Mouse (Mus musculus): ENCODE measurements around the gene Ninj2.

GRCm38 (mm10) chr6:120241453-120241852, 148.3 kb downstream of the Ninj2 start:
- no peak for TF ChIP-seq ZNF384 (IDR thresholded peaks at IDR 0.05; ENCODE audit: low read depth, low read length)
- TF ChIP-seq HCFC1 (IDR thresholded peaks at IDR 0.05; ENCODE audit: borderline replicate concordance, insufficient read depth, low read length) = no peak
- no peak for TF ChIP-seq ZC3H11A (IDR thresholded peaks at IDR 0.05; ENCODE audit: borderline replicate concordance, low read depth, low read length)

All from ES-E14 (cell line).